Mouse (Mus musculus) layer of hippocampus, adult 2 months (tissue): Measurements from ENCODE around the gene Gm614. TPM values are rescaled to one million over a fixed set of nuclear protein-coding genes. Genes with fewer than 3 reads are reported as not detected.

Experiments
- DNase-seq, 2 experiments: peaks; one replicate each; pipeline ENCODE4 v3.0.0; 2022; ENCODE audit warnings: low spot score in 2 of 2
- H3K27ac ChIP-seq: fragments of 200-600 bp; 2 replicates; pipeline ENCODE4 v1.8.1; 2022
- H3K4me3 ChIP-seq: fragments of 200-600 bp; 2 replicates; pipeline ENCODE4 v1.8.1; 2022; ENCODE audit warnings: mild to moderate bottlenecking
- CTCF ChIP-seq: fragments of 200-600 bp; conservative IDR thresholded peaks from 2 replicates; pipeline ENCODE4 v1.8.1; 2022; ENCODE audit warnings: antibody characterized with exemption, mild to moderate bottlenecking, moderate library complexity
- total RNA-seq, 2 experiments: library from RNA; stranded (reverse); gene quantifications; 2 replicates each; pipeline ENCODE4 v1.2.3; 2021

Gene Gm614
- total RNA-seq, 2 experiments from 2014 or later = not detected

GRCm38 (mm10) chrX:101221834-101222795, 41.7 kb downstream of the Gm614 start, which contains the start of gene Snx12:
Snx12 (minus strand) TSS chrX:101222563.
- Histone ChIP-seq H3K4me3 (peak within 1 kb of the TSS; percentile 65), H3K27ac (peak within 1 kb of the TSS; percentile 92)
- peak; percentile 79 to 91 for DNase-seq
- TF ChIP-seq CTCF = no peak

Other genes with a start within 250 kb of the Gm614 start
- under 1 TPM in 1 of 2 experiments, not detected in 1; 0.15 TPM for gene Tex11, start 204.3 kb downstream of the Gm614 start, total RNA-seq
- 1 to 10 TPM; 4.9 to 5.4 TPM for gene Slc7a3, start 178.0 kb downstream of the Gm614 start, total RNA-seq
- 10 to 100 TPM; 82.6 to 98.8 TPM for gene Snx12, start 41.4 kb downstream of the Gm614 start, total RNA-seq
- gene Foxo4, start 9.5 kb downstream of the Gm614 start, total RNA-seq = 10 to 100 TPM; 19.8 to 24.0 TPM
- 1 to 10 TPM in 1 of 2 experiments, under 1 TPM in 1; 0.83 to 1.2 TPM for gene Il2rg, start 4.3 kb upstream of the Gm614 start, total RNA-seq
- gene Gm20489, start 5.0 kb upstream of the Gm614 start, total RNA-seq = not detected
- gene Med12, start 10.0 kb upstream of the Gm614 start, total RNA-seq = 10 to 100 TPM; 29.5 to 36.6 TPM
- 100 to 1,000 TPM; 178 to 182 TPM for gene Nlgn3, start 35.2 kb upstream of the Gm614 start, total RNA-seq
- 10 to 100 TPM in 1 of 2 experiments, 1 to 10 TPM in 1; 9.0 to 11.2 TPM for gene Gjb1, start 112.4 kb upstream of the Gm614 start, total RNA-seq
- gene Zmym3, start 156.9 kb upstream of the Gm614 start, total RNA-seq = 100 to 1,000 TPM; 176 to 179 TPM
- gene Nono, start 165.3 kb upstream of the Gm614 start, total RNA-seq = 100 to 1,000 TPM; 132 to 144 TPM
- 1 to 10 TPM in 1 of 2 experiments, under 1 TPM in 1; 0.82 to 1.4 TPM for gene Itgb1bp2, start 185.1 kb upstream of the Gm614 start, total RNA-seq